Mouse (Mus musculus): Measurements from ENCODE around the gene Slc9a8. TPM values are rescaled to one million over a fixed set of nuclear protein-coding genes. Genes with fewer than 3 reads are reported as not detected.

Gene Slc9a8
- polyA plus RNA-seq, 1 experiment from 2014 or later, result 23.9 TPM

GRCm38 (mm10) chr2:167519606-167520252, 98.2 kb downstream of the Slc9a8 start:
- no peak overlapping the region for H3K4me3 ChIP-seq (ENCODE audit: low read depth, low read length)
- no peaks in the 10 kb centered on the region for H3K27me3 ChIP-seq (ENCODE audit: control insufficient read depth, insufficient read depth, low read length)
- H3K36me3 ChIP-seq (ENCODE audit: control insufficient read depth, insufficient read depth, low read length), result peaks cover 9% of the 10 kb centered on the region; the same call in 1 of the 2 replicates
- no peak overlapping the region for H3K27ac ChIP-seq (ENCODE audit: low read depth, low read length)
- no peak overlapping the region for H3K4me2 ChIP-seq (ENCODE audit: low read depth, low read length, severe bottlenecking)
- no peak overlapping the region for H3K9ac ChIP-seq (ENCODE audit: low read length)
- no peaks in the 10 kb centered on the region for H3K9me3 ChIP-seq (ENCODE audit: control insufficient read depth, low read length)
- no peak for DNase-seq (ENCODE audit: low spot score)
- H3K4me1 ChIP-seq (replicated peaks; ENCODE audit: control insufficient read depth, insufficient read depth, low read length), result no peaks in the 10 kb centered on the region
- ATAC-seq (replicated peaks; ENCODE audit: low FRiP score), result no peak
- WGBS, result 85% methylated on average over 5 of the region's 5 CpGs

Other genes starting within 250 kb of the Slc9a8 start
- gene Kcnb1, start 231.6 kb upstream of the Slc9a8 start, polyA plus RNA-seq (2014; fragmentation: Nextera tagmentation; extraction: Ambion mirVana), result 0.73 and 0.85 TPM in 2 replicates
- gene Ptgis, start 181.1 kb upstream of the Slc9a8 start, polyA plus RNA-seq (2014; fragmentation: Nextera tagmentation; extraction: Ambion mirVana), result 8.1 and 9.2 TPM in 2 replicates
- 17.5 and 19.2 TPM in 2 replicates for gene B4galt5, start 72.5 kb upstream of the Slc9a8 start, polyA plus RNA-seq (2014; fragmentation: Nextera tagmentation; extraction: Ambion mirVana)
- 133 and 145 TPM in 2 replicates for gene Rnf114, start 70.9 kb downstream of the Slc9a8 start, polyA plus RNA-seq (2014; fragmentation: Nextera tagmentation; extraction: Ambion mirVana)
- gene Spata2, start 71.2 kb downstream of the Slc9a8 start, polyA plus RNA-seq (2014; fragmentation: Nextera tagmentation; extraction: Ambion mirVana), result 23.0 and 24.1 TPM in 2 replicates
- 25.1 and 27.8 TPM in 2 replicates for gene Snai1, start 116.5 kb downstream of the Slc9a8 start, polyA plus RNA-seq (2014; fragmentation: Nextera tagmentation; extraction: Ambion mirVana)
- gene Ube2v1, start 210.4 kb downstream of the Slc9a8 start, polyA plus RNA-seq (2014; fragmentation: Nextera tagmentation; extraction: Ambion mirVana), result 333 and 334 TPM in 2 replicates
- gene Gm20431, start 239.8 kb downstream of the Slc9a8 start, polyA plus RNA-seq (2014; fragmentation: Nextera tagmentation; extraction: Ambion mirVana), result 6.6 and 15.1 TPM in 2 replicates